Mouse (Mus musculus) cerebellum, adult 2 months (tissue): ENCODE results near the gene Nol10. TPM values are rescaled to one million over a fixed set of nuclear protein-coding genes. Genes with fewer than 3 reads are reported as not detected.

Source experiments
- DNase-seq, 2 experiments: peaks; one replicate each; pipeline ENCODE4 v3.0.0; 2021
- H3K27ac ChIP-seq: fragments of 200-500 bp; 2 replicates; pipeline ENCODE4 v1.5.1; 2012; ENCODE audit warnings: low read length, control low read depth, inconsistent platforms; ENCODE audit not compliant: insufficient read depth
- H3K27me3 ChIP-seq: fragments of 200-500 bp; 2 replicates; pipeline ENCODE4 v1.6.1; 2012; ENCODE audit warnings: inconsistent platforms, mild to moderate bottlenecking, low read length, moderate library complexity; ENCODE audit not compliant: control insufficient read depth, insufficient read depth
- H3K4me1 ChIP-seq: fragments of 200-500 bp; 2 replicates; pipeline ENCODE4 v1.6.1; 2011; ENCODE audit warnings: low read length; ENCODE audit not compliant: control insufficient read depth, insufficient read depth
- H3K4me3 ChIP-seq: fragments of 200-500 bp; replicated peaks from 2 replicates; pipeline ENCODE3; 2011; ENCODE audit warnings: mild to moderate bottlenecking, low read depth, low read length, control low read depth; ENCODE audit not compliant: insufficient read depth
- CTCF ChIP-seq: fragments of 200-500 bp; IDR thresholded peaks from 2 replicates; pipeline ENCODE4 v1.5.1; 2011; ENCODE audit warnings: low read depth, mild to moderate bottlenecking, control low read depth, low read length, moderate library complexity, borderline replicate concordance; ENCODE audit not compliant: insufficient read depth
- POLR2A ChIP-seq: fragments of 200-500 bp; IDR thresholded peaks from 2 replicates; pipeline ENCODE4 v1.6.1; 2011; ENCODE audit warnings: low read length, control low read depth, borderline replicate concordance; ENCODE audit not compliant: insufficient read depth
- WGBS: fragments of 180-500 bp; shearing (Covaris S2); methylation state at CpG from one replicate; pipeline ENCODE4 v1.1.7; 2018; 5-methylcytosine and 5-hydroxymethylcytosine counted together
- polyA plus RNA-seq: library from polyadenylated mRNA; depleted of rRNA; stranded (reverse); fragments of >200 nt; gene quantifications from 2 replicates; pipeline ENCODE4 v1.2.3, GENCODE M21; 2012

Nol10 gene
- polyA plus RNA-seq, 1 experiment: 14.9 TPM

GRCm38 (mm10) chr12:17350106-17350505 lies 1.8 kb downstream of the Nol10 start:
- H3K4me1 ChIP-seq: no peaks in the 10 kb centered on the region
- H3K4me3 ChIP-seq: no peak overlapping the region
- no peak for TF ChIP-seq POLR2A
- no peak for TF ChIP-seq CTCF
- no peaks in the 10 kb centered on the region for H3K27me3 ChIP-seq
- DNase-seq: no peak
- no peak overlapping the region for H3K27ac ChIP-seq

- 80% methylated on average over 4 of the region's 4 CpGs for WGBS
- H3K4me1 ChIP-seq: no peaks in the 10 kb centered on the region
- H3K4me3 ChIP-seq: no peak overlapping the region
- H3K27me3 ChIP-seq: no peaks in the 10 kb centered on the region
- TF ChIP-seq POLR2A (no peak), CTCF (peak; percentile 24; the same call in 1 of the 2 replicates)
- no peak for DNase-seq
- no peak overlapping the region for H3K27ac ChIP-seq
These were observed 8.6 kb downstream of the Nol10 start for GRCm38 (mm10) chr12:17356853-17357252.

DNA sequence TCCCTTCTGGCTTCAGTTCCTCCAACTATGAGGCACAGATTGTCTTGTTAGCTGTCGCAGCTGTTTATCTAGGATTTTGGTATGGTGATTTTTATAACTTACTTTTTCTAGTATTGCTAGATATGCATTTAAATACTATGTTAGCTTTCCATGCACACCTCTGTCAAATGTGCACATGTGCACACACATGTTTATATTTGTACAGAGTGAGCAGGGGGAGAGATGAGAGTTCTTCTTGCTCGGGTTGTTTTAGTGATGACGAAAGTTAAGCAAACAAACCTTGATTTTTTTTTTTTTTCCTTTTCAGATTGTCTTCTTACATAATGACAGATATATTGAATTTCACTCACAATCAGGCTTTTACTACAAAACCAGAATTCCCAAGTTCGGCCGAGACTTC lies 9.5 kb downstream of the Nol10 start:
- H3K4me1 ChIP-seq: no peaks in the 10 kb centered on the region
- H3K4me3 ChIP-seq: no peak overlapping the region
- no peak for TF ChIP-seq POLR2A
- TF ChIP-seq CTCF: no peak
- 96% methylated on average over 5 of the region's 5 CpGs for WGBS
- H3K27me3 ChIP-seq: no peaks in the 10 kb centered on the region
- no peak overlapping the region for H3K27ac ChIP-seq
- no peak for DNase-seq

DNA sequence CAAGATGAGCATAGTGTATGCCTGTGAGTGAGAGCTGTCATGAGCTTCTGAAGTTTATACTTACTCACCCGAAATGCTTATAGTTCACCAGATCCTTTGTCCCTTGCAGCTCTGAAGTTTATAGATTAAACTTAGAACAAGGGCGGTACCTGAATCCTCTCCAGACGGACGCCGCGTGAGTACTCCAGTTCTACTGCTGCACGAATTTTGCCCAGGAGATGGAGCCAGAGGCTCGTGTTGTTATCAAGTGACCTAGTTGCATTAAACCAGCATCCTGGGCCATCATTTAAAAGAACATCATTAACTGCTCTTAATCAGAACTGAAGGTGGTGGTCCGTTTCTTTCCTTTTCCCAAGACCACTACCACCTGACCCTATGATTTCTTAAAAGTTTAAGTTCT lies 10.7 kb downstream of the Nol10 start:
- no peak overlapping the region for H3K27ac ChIP-seq
- H3K4me1 ChIP-seq: no peaks in the 10 kb centered on the region
- no peak for DNase-seq
- no peaks in the 10 kb centered on the region for H3K27me3 ChIP-seq
- 87% methylated on average over 9 of the region's 9 CpGs for WGBS
- H3K4me3 ChIP-seq: no peak overlapping the region
- no peak for TF ChIP-seq POLR2A
- TF ChIP-seq CTCF: no peak

DNA sequence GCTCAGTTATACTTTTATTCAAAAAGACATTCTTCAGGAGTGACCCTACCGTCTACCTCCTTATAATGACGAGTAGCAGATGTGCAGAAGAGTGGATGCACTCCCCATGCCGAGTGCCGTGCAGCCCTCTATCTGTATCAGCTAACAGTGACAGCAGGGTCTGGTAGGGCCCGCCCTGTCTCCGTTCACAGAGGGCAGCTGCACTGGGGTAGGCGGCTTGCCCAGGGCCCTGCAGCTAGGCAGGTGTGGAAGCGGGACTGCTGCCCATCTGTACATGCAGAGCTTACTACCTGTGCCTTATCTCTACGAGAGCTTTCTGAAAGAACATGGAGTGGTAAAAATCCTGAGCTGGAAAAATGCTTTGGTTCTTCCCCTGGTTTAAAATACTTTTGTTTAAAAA lies 11.8 kb downstream of the Nol10 start:
- Histone ChIP-seq H3K4me3 (no peak overlapping the region), H3K27ac (no peak overlapping the region), H3K27me3 (no peaks in the 10 kb centered on the region), H3K4me1 (no peaks in the 10 kb centered on the region)
- DNase-seq: no peak
- WGBS: 59% methylated on average over 9 of the region's 9 CpGs
- TF ChIP-seq POLR2A: no peak
- TF ChIP-seq CTCF: no peak

GRCm38 (mm10) chr12:17360650-17361049 lies 12.4 kb downstream of the Nol10 start:
- TF ChIP-seq POLR2A (no peak), CTCF (no peak)
- 15% methylated on average over 4 of the region's 4 CpGs for WGBS
- no peaks in the 10 kb centered on the region for H3K27me3 ChIP-seq
- no peak overlapping the region for H3K27ac ChIP-seq
- no peak overlapping the region for H3K4me3 ChIP-seq
- DNase-seq: no peak
- H3K4me1 ChIP-seq: no peaks in the 10 kb centered on the region

GRCm38 (mm10) chr12:17362316-17362715 lies 14.1 kb downstream of the Nol10 start:
- no peak for DNase-seq
- TF ChIP-seq CTCF: no peak
- no peak for TF ChIP-seq POLR2A
- Histone ChIP-seq H3K4me3 (no peak overlapping the region), H3K27me3 (no peaks in the 10 kb centered on the region), H3K4me1 (no peaks in the 10 kb centered on the region), H3K27ac (no peak overlapping the region)
- 90% methylated on average over 5 of the region's 5 CpGs for WGBS

- Histone ChIP-seq H3K27ac (no peak overlapping the region), H3K27me3 (no peaks in the 10 kb centered on the region), H3K4me3 (no peak overlapping the region), H3K4me1 (no peaks in the 10 kb centered on the region; the same call in 1 of the 2 replicates)
- TF ChIP-seq CTCF: peak; percentile 66
- no peak for TF ChIP-seq POLR2A
- peak in 1 of 2 experiments; percentile 24 for DNase-seq
- 63% methylated on average over 5 of the region's 5 CpGs for WGBS
These were observed 18.7 kb downstream of the Nol10 start for GRCm38 (mm10) chr12:17366981-17367380.
